Mouse (Mus musculus) c-Kit-negative CD71-positive TER-119-positive erythroid progenitor cells, embryonic 14.5 days (primary cell): ENCODE results near the gene Icam1.

Experiments
- DNase-seq: peaks from one replicate; pipeline ENCODE4 v3.0.0-alpha.2; 2013; ENCODE audit warnings: low read depth, low spot score

The Icam1 gene

GRCm38 (mm10) chr9:21022288-21022687 is 6.5 kb downstream of the Icam1 start:
- DNase-seq: no peak

DNA sequence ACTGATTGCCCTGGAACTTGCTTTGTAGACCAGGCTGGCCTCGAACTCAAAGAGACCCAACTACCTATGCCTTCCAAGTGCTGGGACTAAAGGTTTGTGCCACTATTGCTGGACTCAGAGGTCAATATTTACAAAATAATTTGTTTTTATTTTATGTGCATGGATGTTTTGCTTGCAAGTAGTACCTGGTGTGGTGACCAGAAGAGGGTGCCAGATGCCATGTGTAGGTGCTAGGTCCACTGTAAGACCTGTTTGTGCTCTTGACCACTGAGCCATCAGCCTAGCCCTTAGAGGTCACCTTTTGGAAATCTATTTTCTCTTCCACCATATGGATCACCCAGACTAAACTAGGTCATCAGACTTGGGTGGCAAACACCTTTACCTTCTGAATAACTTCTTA is 6.9 kb downstream of the Icam1 start:
- DNase-seq: no peak

DNA sequence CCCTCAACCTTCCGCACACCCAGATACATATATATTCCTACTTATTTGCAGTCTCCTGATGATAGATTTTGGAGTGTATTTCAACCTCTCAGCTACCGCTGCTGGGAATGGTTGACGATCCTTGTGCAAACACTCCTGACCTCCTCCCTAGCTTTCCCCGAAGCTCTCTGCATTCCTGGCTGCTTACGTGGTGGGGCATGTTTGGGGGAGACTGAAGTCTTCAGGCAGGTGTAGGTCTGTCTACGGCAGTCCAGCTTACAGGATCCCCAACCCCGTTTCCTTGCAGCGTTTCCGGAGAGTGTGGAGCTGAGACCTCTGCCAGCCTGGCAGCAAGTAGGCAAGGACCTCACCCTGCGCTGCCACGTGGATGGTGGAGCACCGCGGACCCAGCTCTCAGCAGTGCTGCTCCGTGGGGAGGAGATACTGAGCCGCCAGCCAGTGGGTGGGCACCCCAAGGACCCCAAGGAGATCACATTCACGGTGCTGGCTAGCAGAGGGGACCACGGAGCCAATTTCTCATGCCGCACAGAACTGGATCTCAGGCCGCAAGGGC is 9.5 kb downstream of the Icam1 start:
- DNase-seq: no peak

DNA sequence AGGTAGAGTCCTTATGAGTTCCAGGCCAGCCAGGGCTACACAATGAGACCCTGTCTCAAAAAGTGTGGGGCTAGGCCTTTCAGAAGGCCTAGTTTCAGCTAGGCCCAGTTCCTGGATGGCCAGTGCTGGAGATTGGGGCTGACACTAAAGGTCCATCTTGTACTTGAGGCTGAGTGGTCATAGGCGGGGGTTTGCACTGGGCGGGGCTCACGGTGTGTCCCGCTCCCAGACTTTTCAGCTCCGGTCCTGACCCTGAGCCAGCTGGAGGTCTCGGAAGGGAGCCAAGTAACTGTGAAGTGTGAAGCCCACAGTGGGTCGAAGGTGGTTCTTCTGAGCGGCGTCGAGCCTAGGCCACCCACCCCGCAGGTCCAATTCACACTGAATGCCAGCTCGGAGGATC is 11.1 kb downstream of the Icam1 start:
- no peak for DNase-seq

DNA sequence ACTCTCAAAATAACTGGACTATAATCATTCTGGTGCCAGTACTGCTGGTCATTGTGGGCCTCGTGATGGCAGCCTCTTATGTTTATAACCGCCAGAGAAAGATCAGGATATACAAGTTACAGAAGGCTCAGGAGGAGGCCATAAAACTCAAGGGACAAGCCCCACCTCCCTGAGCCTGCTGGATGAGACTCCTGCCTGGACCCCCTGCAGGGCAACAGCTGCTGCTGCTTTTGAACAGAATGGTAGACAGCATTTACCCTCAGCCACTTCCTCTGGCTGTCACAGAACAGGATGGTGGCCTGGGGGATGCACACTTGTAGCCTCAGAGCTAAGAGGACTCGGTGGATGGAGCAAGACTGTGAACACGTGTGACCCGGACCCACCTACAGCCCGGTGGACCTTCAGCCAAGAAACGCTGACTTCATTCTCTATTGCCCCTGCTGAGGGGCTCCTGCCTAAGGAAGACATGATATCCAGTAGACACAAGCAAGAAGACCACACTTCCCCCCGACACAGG is 12.0 kb downstream of the Icam1 start:
- DNase-seq: no peak

GRCm38 (mm10) chr9:21028560-21029110 is 12.8 kb downstream of the Icam1 start:
- peak; percentile 48 for DNase-seq

- DNase-seq: peak; percentile 87
Observed at GRCm38 (mm10) chr9:21029291-21030054, 13.7 kb downstream of the Icam1 start, which contains the start of gene Icam4. Icam4 (plus strand) TSS chr9:21029373.

GRCm38 (mm10) chr9:21030055-21030600 is 14.3 kb downstream of the Icam1 start:
- no peak for DNase-seq

- DNase-seq: peak; percentile 91
Observed at GRCm38 (mm10) chr9:21030781-21031250, 15.0 kb downstream of the Icam1 start.

DNA sequence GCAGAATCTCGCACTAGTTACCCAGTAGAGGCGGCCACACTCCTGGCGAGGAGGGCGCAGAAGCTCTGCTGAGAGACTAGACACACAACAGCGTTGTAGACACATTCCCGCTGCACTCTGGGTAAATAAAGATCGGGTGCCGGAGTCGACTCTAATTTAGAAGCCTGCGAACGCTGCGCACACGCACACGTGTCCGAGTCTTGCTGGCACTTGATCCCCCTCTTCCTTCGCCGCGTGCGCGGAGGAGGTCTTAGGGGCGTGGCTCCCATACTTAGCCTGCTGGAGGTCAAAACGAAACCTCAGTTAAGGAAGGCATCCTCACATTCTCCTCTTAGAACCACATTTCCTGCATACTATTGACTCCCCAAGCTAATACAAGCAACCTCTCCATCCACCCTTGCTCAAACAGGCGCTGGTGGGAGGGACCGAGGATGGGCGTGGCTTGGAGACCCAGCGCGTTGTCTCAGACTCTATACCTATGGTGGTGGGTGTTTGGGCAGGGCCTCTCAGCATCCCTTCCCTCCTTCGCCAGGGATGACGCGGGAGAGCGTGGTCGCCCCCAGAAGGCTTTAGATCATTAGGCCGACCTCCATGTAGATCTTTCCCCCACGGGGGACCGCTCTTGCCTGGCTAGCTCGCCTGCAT is 15.6 kb downstream of the Icam1 start:
- peak; percentile 43 for DNase-seq

GRCm38 (mm10) chr9:21031896-21032351 is 16.1 kb downstream of the Icam1 start, which contains the start of gene Icam5:
Icam5 (plus strand) TSS chr9:21032073.
- DNase-seq: peak; percentile 54

DNA sequence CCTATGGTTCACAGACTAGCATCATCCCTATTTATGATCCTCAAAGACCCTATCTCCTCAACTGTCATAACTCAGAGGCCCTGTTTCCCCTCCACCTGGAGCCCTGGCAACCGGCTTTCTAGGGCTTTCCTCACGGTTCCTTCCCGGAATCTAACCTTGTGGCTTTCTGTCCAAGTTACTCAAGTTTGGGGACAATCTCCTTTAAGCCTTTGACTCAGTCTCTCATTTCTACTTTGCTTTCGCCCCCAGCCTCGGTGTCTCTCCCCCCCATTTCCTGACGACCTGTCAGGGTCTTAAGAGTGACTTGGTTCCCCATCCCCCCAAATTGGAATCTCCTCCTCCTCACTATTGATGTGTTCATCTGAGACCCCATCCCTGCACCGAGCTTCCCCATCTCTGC is 16.7 kb downstream of the Icam1 start:
- no peak for DNase-seq

GRCm38 (mm10) chr9:21033136-21033535 is 17.4 kb downstream of the Icam1 start:
- peak; percentile 89 for DNase-seq

GRCm38 (mm10) chr9:21034481-21035085 is 18.8 kb downstream of the Icam1 start:
- DNase-seq: peak; percentile 27

- no peak for DNase-seq
Observed at GRCm38 (mm10) chr9:21035586-21035985, 19.8 kb downstream of the Icam1 start.

- no peak for DNase-seq
Observed at GRCm38 (mm10) chr9:21036161-21036560, 20.4 kb downstream of the Icam1 start.

GRCm38 (mm10) chr9:21036666-21037065 is 20.9 kb downstream of the Icam1 start:
- DNase-seq: no peak

- no peak for DNase-seq
Observed at GRCm38 (mm10) chr9:21037481-21037891, 21.7 kb downstream of the Icam1 start.

DNA sequence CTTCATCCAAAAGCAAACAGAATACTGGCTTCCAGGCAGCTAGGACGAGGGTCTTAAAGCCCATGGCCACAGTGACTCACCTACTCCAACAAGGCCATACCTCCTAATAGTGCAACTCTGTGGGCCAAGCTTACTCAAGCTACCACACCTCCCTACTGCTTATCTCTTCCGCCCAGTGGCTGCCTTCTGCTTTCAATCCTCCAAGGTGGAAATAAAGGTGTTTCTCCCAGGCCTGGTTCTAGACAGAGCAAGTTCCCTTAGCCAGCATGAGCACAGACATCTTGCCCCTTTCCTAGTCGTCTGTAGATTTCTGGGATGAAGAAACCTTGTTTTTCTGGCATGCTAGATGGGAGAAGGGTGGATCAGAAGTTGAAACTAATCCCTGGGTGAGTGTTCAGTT is 24.0 kb downstream of the Icam1 start:
- DNase-seq: peak; percentile 32

DNA sequence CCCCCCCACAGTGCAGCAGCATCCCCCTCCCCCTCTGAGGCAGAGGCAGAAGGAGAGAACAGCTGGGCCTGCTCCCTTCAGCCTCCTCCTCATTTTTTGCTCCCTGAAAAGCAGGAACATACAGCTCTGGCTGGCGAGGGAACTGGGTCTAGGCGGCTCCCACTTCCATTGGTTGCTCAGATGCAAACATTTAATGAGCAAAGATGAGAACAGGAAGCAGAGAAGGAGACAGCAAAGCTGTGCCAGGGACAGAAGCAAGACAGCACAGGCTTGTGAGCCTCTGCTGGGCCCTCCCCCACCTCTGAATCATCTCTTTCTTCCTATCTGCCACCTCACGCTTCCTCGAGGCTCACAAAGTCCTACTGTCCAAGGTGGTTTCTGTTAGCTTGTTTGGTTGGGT is 25.5 kb downstream of the Icam1 start:
- no peak for DNase-seq

GRCm38 (mm10) chr9:21043563-21043962 is 27.8 kb downstream of the Icam1 start:
- DNase-seq: no peak
